Mouse (Mus musculus): ENCODE measurements around the gene Nosip.

- TF ChIP-seq CTCF (IDR thresholded peaks at IDR 0.05; ENCODE audit: low read depth, low read length) = no peak
- no peak for TF ChIP-seq POLR2A (IDR thresholded peaks at IDR 0.05; ENCODE audit: extremely low read depth, insufficient read depth, low read length)
Observed at GRCm38 (mm10) chr7:45122561-45123185, 60.4 kb downstream of the Nosip start.
